Mouse (Mus musculus): Measurements from ENCODE around the gene Diaph3. TPM values are rescaled to one million over a fixed set of nuclear protein-coding genes. Genes with fewer than 3 reads are reported as not detected.

Gene Diaph3
- polyA plus RNA-seq, 1 experiment from 2014 or later: 13.9 TPM

- H3K9ac ChIP-seq (ENCODE audit: low read length): no peak overlapping the region
- H3K4me2 ChIP-seq (ENCODE audit: low read length): no peak overlapping the region
- H3K27me3 ChIP-seq (replicated peaks; ENCODE audit: control insufficient read depth, insufficient read depth, low read length): no peaks in the 10 kb centered on the region
- DNase-seq (ENCODE audit: low spot score) (peak; percentile 51), ATAC-seq (replicated peaks; ENCODE audit: low FRiP score, low TSS enrichment, low read depth) (no peak)
- no peaks in the 10 kb centered on the region for H3K4me1 ChIP-seq (replicated peaks; ENCODE audit: control insufficient read depth, insufficient read depth, low read length)
- no peaks in the 10 kb centered on the region for H3K9me3 ChIP-seq (ENCODE audit: control insufficient read depth, low read length)
- 69% methylated on average over 5 of the region's 5 CpGs for WGBS
- no peak overlapping the region for H3K27ac ChIP-seq (ENCODE audit: low read depth)
- H3K4me3 ChIP-seq (ENCODE audit: low read depth, low read length): no peak overlapping the region
- no peaks in the 10 kb centered on the region for H3K36me3 ChIP-seq (ENCODE audit: control insufficient read depth, insufficient read depth, low read length)
Observed at GRCm38 (mm10) chr14:86633799-86634198, 507.2 kb downstream of the Diaph3 start.

- no peaks in the 10 kb centered on the region for H3K9me3 ChIP-seq (ENCODE audit: control insufficient read depth, low read length)
- ATAC-seq (replicated peaks; ENCODE audit: low FRiP score, low TSS enrichment, low read depth): no peak
- H3K9ac ChIP-seq (ENCODE audit: low read length): no peak overlapping the region
- no peak overlapping the region for H3K27ac ChIP-seq (ENCODE audit: low read depth)
- H3K27me3 ChIP-seq (replicated peaks; ENCODE audit: control insufficient read depth, insufficient read depth, low read length): no peaks in the 10 kb centered on the region
- H3K4me3 ChIP-seq (ENCODE audit: low read depth, low read length): no peak overlapping the region
- no peak for DNase-seq (ENCODE audit: low spot score)
- 86% methylated on average over 5 of the region's 5 CpGs for WGBS
- H3K4me2 ChIP-seq (ENCODE audit: low read length): no peak overlapping the region
- no peaks in the 10 kb centered on the region for H3K36me3 ChIP-seq (ENCODE audit: control insufficient read depth, insufficient read depth, low read length)
- no peaks in the 10 kb centered on the region for H3K4me1 ChIP-seq (replicated peaks; ENCODE audit: control insufficient read depth, insufficient read depth, low read length)
Observed at GRCm38 (mm10) chr14:86624816-86625425, 516.1 kb downstream of the Diaph3 start.

- 58% methylated on average over 5 of the region's 5 CpGs for WGBS
- H3K4me1 ChIP-seq (replicated peaks; ENCODE audit: control insufficient read depth, insufficient read depth, low read length): no peaks in the 10 kb centered on the region
- H3K4me2 ChIP-seq (ENCODE audit: low read length): no peak overlapping the region
- H3K4me3 ChIP-seq (ENCODE audit: low read depth, low read length): no peak overlapping the region
- H3K27me3 ChIP-seq (replicated peaks; ENCODE audit: control insufficient read depth, insufficient read depth, low read length): no peaks in the 10 kb centered on the region
- H3K9ac ChIP-seq (ENCODE audit: low read length): no peak overlapping the region
- DNase-seq (ENCODE audit: low spot score) (no peak), ATAC-seq (replicated peaks; ENCODE audit: low FRiP score, low TSS enrichment, low read depth) (no peak)
- H3K36me3 ChIP-seq (ENCODE audit: control insufficient read depth, insufficient read depth, low read length): no peaks in the 10 kb centered on the region
- no peak overlapping the region for H3K27ac ChIP-seq (ENCODE audit: low read depth)
- H3K9me3 ChIP-seq (ENCODE audit: control insufficient read depth, low read length): no peaks in the 10 kb centered on the region
Observed at GRCm38 (mm10) chr14:86619637-86620036, 521.4 kb downstream of the Diaph3 start.

Small RNA genes within 50 kb of the gene (microRNA-seq; reads per million reads assigned to microRNA genes)
- gene Gm23438: not detected
